In genomic region chr12:80123227-80123803, GRCm38 (mm10) we compare ENCODE assay signal across 8 mouse cellular contexts. TPM values are rescaled to one million over a fixed set of nuclear protein-coding genes. Genes with fewer than 3 reads are reported as not detected.
DNase-seq lines count a peak whose midpoint lies in the region; ATAC-seq lines count a peak whose summit lies in the region.

No protein-coding gene starts in this region.

- H3K9me3 ChIP-seq in neural tube, embryonic 13.5 days, result no peaks in the 10 kb centered on the region
- H3K9me3 ChIP-seq in liver, embryonic 12.5 days (replicated peaks), result no peaks in the 10 kb centered on the region
- H3K9me3 ChIP-seq in stomach, embryonic 14.5 days (ENCODE audit: control insufficient read depth, low read depth, low read length), result no peaks in the 10 kb centered on the region

- peak overlapping the region; percentile 73 for H3K27ac ChIP-seq in neural tube, embryonic 13.5 days (replicated peaks)
- peak overlapping the region; percentile 55 for H3K27ac ChIP-seq in liver, embryonic 12.5 days
- H3K27ac ChIP-seq in stomach, embryonic 14.5 days (ENCODE audit: low read length), result peak overlapping the region; percentile 92

- no peak overlapping the region for H3K4me2 ChIP-seq in neural tube, embryonic 13.5 days
- H3K4me2 ChIP-seq in liver, embryonic 12.5 days, result no peak overlapping the region
- H3K4me2 ChIP-seq in stomach, embryonic 14.5 days (replicated peaks; ENCODE audit: low read depth, low read length), result peak overlapping the region; percentile 18; the same call in 1 of the 2 replicates

- peak; percentile 66 for ATAC-seq in neural tube, embryonic 13.5 days (ENCODE audit: low read depth)
- ATAC-seq in liver, embryonic 12.5 days, result peak; percentile 33; the same call in 1 of the 2 replicates
- ATAC-seq in stomach, embryonic 14.5 days (ENCODE audit: insufficient number of reproducible peaks, insufficient read depth, low FRiP score, low read depth), result peak; percentile 78; the same call in 1 of the 2 replicates

- H3K27me3 ChIP-seq in neural tube, embryonic 13.5 days, result no peaks in the 10 kb centered on the region
- H3K27me3 ChIP-seq in liver, embryonic 12.5 days (replicated peaks), result no peaks in the 10 kb centered on the region
- no peaks in the 10 kb centered on the region for H3K27me3 ChIP-seq in stomach, embryonic 14.5 days (ENCODE audit: control insufficient read depth, insufficient read depth, low read length)

- no peak overlapping the region for H3K4me3 ChIP-seq in neural tube, embryonic 13.5 days
- H3K4me3 ChIP-seq in liver, embryonic 12.5 days, result no peak overlapping the region
- no peak overlapping the region for H3K4me3 ChIP-seq in stomach, embryonic 14.5 days (ENCODE audit: low read depth, low read length)

- 53% methylated on average over 4 of the region's 4 CpGs for WGBS in neural tube, embryonic 13.5 days
- WGBS in liver, embryonic 12.5 days (ENCODE audit: insufficient replicate concordance), result 69% methylated on average over 4 of the region's 4 CpGs
- WGBS in stomach, embryonic 14.5 days, result 15% methylated on average over 4 of the region's 4 CpGs

- H3K9ac ChIP-seq in neural tube, embryonic 13.5 days, result 0 out of 2 replicates have a peak overlapping the region, but pooled peaks have one; percentile 41
- no peak overlapping the region for H3K9ac ChIP-seq in liver, embryonic 12.5 days
- H3K9ac ChIP-seq in stomach, embryonic 14.5 days (replicated peaks; ENCODE audit: low read depth, low read length), result no peak overlapping the region

- peaks cover 18% of the 10 kb centered on the region for H3K36me3 ChIP-seq in neural tube, embryonic 13.5 days
- H3K36me3 ChIP-seq in liver, embryonic 12.5 days, result peaks cover 46% of the 10 kb centered on the region
- peaks cover 13% of the 10 kb centered on the region; the same call in 1 of the 2 replicates for H3K36me3 ChIP-seq in stomach, embryonic 14.5 days (ENCODE audit: control insufficient read depth, insufficient read depth, low read length)

- peak; percentile 28 for DNase-seq in adrenal gland, postnatal 14 days
- DNase-seq in adrenal gland, adult 18-20 months (ENCODE audit: low spot score in 2 of 2), result no peak
- DNase-seq in neural tube, embryonic 10.5 days (ENCODE audit: extremely low spot score, low spot score), result no peak
- DNase-seq in spleen, postnatal 36 days (ENCODE audit: low spot score in 2 of 2), result no peak
- no peak for DNase-seq in layer of hippocampus, adult 11-12 months (ENCODE audit: low spot score)

- H3K4me1 ChIP-seq in neural tube, embryonic 13.5 days (replicated peaks), result peaks cover 19% of the 10 kb centered on the region
- H3K4me1 ChIP-seq in liver, embryonic 12.5 days, result peaks cover 52% of the 10 kb centered on the region
- H3K4me1 ChIP-seq in stomach, embryonic 14.5 days (ENCODE audit: control insufficient read depth, insufficient read depth, low read length), result peaks cover 48% of the 10 kb centered on the region

RNA-seq across cellular contexts. Expression of gene Zfp36l1, which starts 10.5 kb away (rescaled TPM):
- total RNA-seq in adrenal gland, postnatal 14 days (2021), result 197 and 204 TPM in 2 replicates
- total RNA-seq in adrenal gland, adult 18-20 months (2021), result 100 to 1,000 TPM; 172 to 225 TPM
- polyA plus RNA-seq in neural tube, embryonic 13.5 days (2015; fragmentation: Nextera tagmentation; extraction: Ambion mirVana), result 49.6 and 57.4 TPM in 2 replicates
- polyA plus RNA-seq in liver, embryonic 12.5 days (2016; fragmentation: Nextera tagmentation; extraction: Ambion mirVana), result 23.9 and 24.2 TPM in 2 replicates
- polyA plus RNA-seq in stomach, embryonic 14.5 days (2014; fragmentation: Nextera tagmentation; extraction: Ambion mirVana), result 228 and 245 TPM in 2 replicates
